Mouse (Mus musculus) hindbrain, embryonic 13.5 days (tissue): Measurements from ENCODE around the gene Syce3. TPM values are rescaled to one million over a fixed set of nuclear protein-coding genes. Genes with fewer than 3 reads are reported as not detected.

ENCODE experiments used
- ATAC-seq: fragments of 200-750 bp; cut with Nextera tagmentation; 2 replicates; pipeline ENCODE4 v1.8.0; 2017; ENCODE audit warnings: moderate TSS enrichment; ENCODE audit not compliant: low FRiP score
- H3K27ac ChIP-seq: fragments of 300-500 bp; sonication (generic); 2 replicates; pipeline ENCODE4 v1.5.1; 2015; ENCODE audit warnings: inconsistent platforms, mild to moderate bottlenecking, moderate library complexity
- H3K27me3 ChIP-seq: fragments of 300-500 bp; sonication (generic); 2 replicates; pipeline ENCODE4 v1.6.1; 2015; ENCODE audit warnings: mild to moderate bottlenecking, inconsistent platforms
- H3K36me3 ChIP-seq: fragments of 300-500 bp; sonication (generic); 2 replicates; pipeline ENCODE4 v1.6.1; 2015; ENCODE audit warnings: mild to moderate bottlenecking, inconsistent platforms
- H3K4me1 ChIP-seq: fragments of 300-500 bp; sonication (generic); replicated peaks from 2 replicates; pipeline ENCODE4 v1.6.1; 2015; ENCODE audit warnings: inconsistent platforms
- H3K4me2 ChIP-seq: fragments of 300-500 bp; sonication (generic); 2 replicates; pipeline ENCODE4 v1.6.1; 2015; ENCODE audit warnings: inconsistent platforms, mild to moderate bottlenecking, moderate library complexity
- H3K4me3 ChIP-seq: fragments of 300-500 bp; sonication (generic); 2 replicates; pipeline ENCODE4 v1.5.1; 2015; ENCODE audit warnings: mild to moderate bottlenecking, inconsistent platforms
- H3K9ac ChIP-seq: fragments of 300-500 bp; sonication (generic); 2 replicates; pipeline ENCODE4 v1.6.1; 2015; ENCODE audit warnings: mild to moderate bottlenecking, inconsistent platforms
- H3K9me3 ChIP-seq: fragments of 300-500 bp; sonication (generic); 2 replicates; pipeline ENCODE4 v1.6.1; 2016; ENCODE audit warnings: inconsistent platforms
- WGBS: fragments of 180-500 bp; shearing (Covaris S2); methylation state at CpG from one replicate; pipeline ENCODE4 v1.1.7; 2015; 5-methylcytosine and 5-hydroxymethylcytosine counted together
- polyA plus RNA-seq: library from polyadenylated mRNA; unstranded; fragments of >200 nt; fragmentation: Nextera tagmentation; extraction: Ambion mirVana; gene quantifications from 2 replicates; pipeline ENCODE4 v1.2.1, GENCODE M21; 2015

Syce3 gene
- not detected in 2 replicates for polyA plus RNA-seq

GRCm38 (mm10) chr15:89410118-89410517 is at the start of gene Syce3:
Gene Syce3, minus strand, starts transcription at chr15:89410503.
- no peaks in the 10 kb centered on the region for H3K36me3 ChIP-seq
- 88% methylated on average over 22 of the region's 24 CpGs for WGBS
- no peaks in the 10 kb centered on the region for H3K27me3 ChIP-seq
- peaks cover 13% of the 10 kb centered on the region for H3K9me3 ChIP-seq
- ATAC-seq = no peak
- H3K27ac ChIP-seq = no peak within 1 kb of the TSS
- no peaks in the 10 kb centered on the region for H3K4me1 ChIP-seq
- H3K4me3 ChIP-seq = no peak within 1 kb of the TSS
- H3K9ac ChIP-seq = no peak within 1 kb of the TSS
- H3K4me2 ChIP-seq = no peak within 1 kb of the TSS

DNA sequence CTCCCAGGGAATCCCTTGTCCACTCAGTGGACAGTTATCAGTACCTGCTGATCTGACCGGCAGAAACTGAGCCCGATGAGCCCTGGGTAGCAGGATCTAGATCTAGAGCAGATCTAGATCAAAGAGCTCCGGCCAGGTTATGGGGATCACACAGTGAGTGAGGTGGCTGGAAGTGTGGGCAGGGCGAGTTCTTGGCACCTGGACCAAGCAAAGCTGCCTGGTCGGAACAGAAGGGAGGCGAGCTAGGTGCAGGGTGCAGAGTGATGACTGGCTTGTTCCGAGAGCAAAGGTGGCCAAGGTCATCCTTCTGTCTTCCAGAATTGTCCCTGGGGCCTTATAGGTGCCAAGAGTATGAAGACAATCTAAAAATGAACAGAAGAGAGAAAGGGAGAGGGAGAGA is 49.5 kb upstream of the Syce3 start:
- WGBS = 93% methylated on average over 7 of the region's 7 CpGs
- no peak for ATAC-seq
- peaks cover 82% of the 10 kb centered on the region for H3K36me3 ChIP-seq

GRCm38 (mm10) chr15:89458942-89459341 is 48.6 kb upstream of the Syce3 start:
- ATAC-seq = no peak
- no peak overlapping the region for H3K4me3 ChIP-seq
- 94% methylated on average over 15 of the region's 15 CpGs for WGBS

More for the DNA sequence above, 49.5 kb upstream of the Syce3 start:
- no peaks in the 10 kb centered on the region for H3K27me3 ChIP-seq
- H3K9me3 ChIP-seq = no peaks in the 10 kb centered on the region
- no peak overlapping the region for H3K9ac ChIP-seq
- peaks cover 37% of the 10 kb centered on the region for H3K4me1 ChIP-seq
- no peak overlapping the region for H3K4me2 ChIP-seq
- no peak overlapping the region for H3K4me3 ChIP-seq
- no peak overlapping the region for H3K27ac ChIP-seq

GRCm38 (mm10) chr15:89455642-89456041 is 45.3 kb upstream of the Syce3 start:
- H3K27me3 ChIP-seq = peaks cover 11% of the 10 kb centered on the region; the same call in 1 of the 2 replicates
- H3K4me2 ChIP-seq = peak overlapping the region; percentile 87
- H3K4me3 ChIP-seq = peak overlapping the region; percentile 72
- no peak for ATAC-seq
- peak overlapping the region; percentile 88 for H3K9ac ChIP-seq
- no peak overlapping the region for H3K27ac ChIP-seq
- H3K9me3 ChIP-seq = no peaks in the 10 kb centered on the region
- WGBS = 74% methylated on average over 6 of the region's 6 CpGs
- H3K4me1 ChIP-seq = peaks cover 43% of the 10 kb centered on the region
- peaks cover 43% of the 10 kb centered on the region for H3K36me3 ChIP-seq

More at GRCm38 (mm10) chr15:89458942-89459341, 48.6 kb upstream of the Syce3 start:
- Histone ChIP-seq H3K9me3 (no peaks in the 10 kb centered on the region), H3K27ac (no peak overlapping the region), H3K4me1 (peaks cover 36% of the 10 kb centered on the region), H3K36me3 (peaks cover 76% of the 10 kb centered on the region), H3K27me3 (no peaks in the 10 kb centered on the region), H3K4me2 (no peak overlapping the region), H3K9ac (no peak overlapping the region)

DNA sequence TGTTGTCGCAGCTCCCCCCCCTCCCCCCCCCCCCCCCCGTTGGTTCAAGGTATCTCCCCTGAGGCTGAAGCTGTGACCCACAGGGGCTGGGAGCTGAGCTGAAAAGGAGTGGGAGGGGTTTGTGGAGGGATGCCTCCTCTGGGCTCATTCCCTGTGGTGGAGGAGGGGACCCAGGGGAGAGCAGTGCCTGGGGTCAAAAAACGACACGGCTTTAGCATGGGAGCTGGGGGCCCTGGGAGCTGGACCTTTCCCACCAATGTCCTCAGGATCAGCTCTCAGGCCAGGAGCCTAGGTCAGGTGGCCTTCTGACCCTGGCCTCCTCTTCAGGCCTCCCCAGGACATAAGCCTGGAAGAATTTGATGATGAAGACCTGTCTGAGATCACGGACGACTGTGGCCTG is 44.6 kb upstream of the Syce3 start:
- Histone ChIP-seq H3K4me1 (peaks cover 43% of the 10 kb centered on the region), H3K4me3 (peak overlapping the region; percentile 72), H3K27ac (peak overlapping the region; percentile 90), H3K4me2 (peak overlapping the region; percentile 87), H3K9me3 (no peaks in the 10 kb centered on the region), H3K36me3 (peaks cover 36% of the 10 kb centered on the region), H3K27me3 (peaks cover 11% of the 10 kb centered on the region; the same call in 1 of the 2 replicates), H3K9ac (peak overlapping the region; percentile 88)
- 16% methylated on average over 4 of the region's 6 CpGs for WGBS
- ATAC-seq = no peak

GRCm38 (mm10) chr15:89453865-89454478 is 43.7 kb upstream of the Syce3 start, which contains the start of gene Mapk8ip2:
Gene Mapk8ip2, plus strand, starts transcription at chr15:89453913.
- H3K4me1 ChIP-seq = peaks cover 43% of the 10 kb centered on the region
- peak; percentile 85 for ATAC-seq
- H3K4me2 ChIP-seq = peak within 1 kb of the TSS; percentile 87
- peak within 1 kb of the TSS; percentile 72 for H3K4me3 ChIP-seq
- H3K36me3 ChIP-seq = peaks cover 28% of the 10 kb centered on the region
- peak within 1 kb of the TSS; percentile 90 for H3K27ac ChIP-seq
- H3K27me3 ChIP-seq = peaks cover 11% of the 10 kb centered on the region; the same call in 1 of the 2 replicates
- WGBS = under 1% methylated on average over 53 of the region's 53 CpGs
- peak within 1 kb of the TSS; percentile 88 for H3K9ac ChIP-seq
- no peaks in the 10 kb centered on the region for H3K9me3 ChIP-seq

DNA sequence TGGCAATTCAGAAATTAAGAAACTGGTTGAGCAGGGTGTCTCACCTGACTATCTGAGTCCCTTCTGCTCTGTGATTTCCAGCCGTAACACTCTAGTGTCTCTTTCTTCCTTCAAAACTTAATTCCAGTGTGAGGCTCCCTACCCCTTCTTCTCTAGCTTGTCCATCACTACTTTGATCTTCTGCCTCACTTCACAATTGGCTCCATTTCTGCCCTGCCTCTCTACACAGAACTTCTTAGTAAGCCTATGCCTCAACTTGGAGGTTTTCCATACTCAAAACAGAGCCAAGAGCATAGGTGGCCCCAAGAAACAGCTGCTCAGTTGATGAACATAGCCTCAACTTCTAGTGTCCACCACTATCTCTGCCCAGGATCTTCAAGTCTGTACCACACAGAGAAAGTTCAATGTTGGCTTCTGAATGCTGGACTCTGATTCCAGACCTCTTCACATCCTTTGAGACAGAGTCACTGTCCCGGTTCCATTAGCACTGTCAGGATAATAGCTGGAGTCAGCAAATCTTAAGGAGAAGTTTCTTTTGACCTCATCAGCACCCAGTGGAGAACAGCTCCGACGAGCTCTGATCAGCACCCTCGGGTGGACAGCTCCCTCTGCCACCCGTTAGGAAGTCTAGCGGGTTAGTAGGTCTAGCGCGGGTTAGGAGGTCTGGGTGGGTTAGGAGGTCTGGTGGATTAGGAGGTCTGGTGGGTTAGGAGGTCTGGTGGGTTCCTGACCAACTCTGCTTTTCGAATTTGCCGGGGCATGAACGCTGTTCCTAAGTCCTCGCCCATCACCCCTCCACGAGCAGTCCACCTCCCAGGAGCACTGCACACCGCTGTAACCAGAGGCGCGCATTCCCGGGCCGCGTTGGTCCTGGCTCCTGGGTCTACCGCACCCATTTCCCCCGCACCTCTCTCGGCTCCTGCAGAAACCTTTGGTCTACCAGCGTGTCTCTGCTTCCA is 42.9 kb upstream of the Syce3 start:
- Histone ChIP-seq H3K4me2 (peak overlapping the region; percentile 87), H3K4me1 (peaks cover 43% of the 10 kb centered on the region), H3K36me3 (peaks cover 20% of the 10 kb centered on the region), H3K27ac (peak overlapping the region; percentile 90), H3K9me3 (no peaks in the 10 kb centered on the region), H3K27me3 (peaks cover 11% of the 10 kb centered on the region; the same call in 1 of the 2 replicates), H3K4me3 (peak overlapping the region; percentile 72), H3K9ac (peak overlapping the region; percentile 88)
- 4% methylated on average over 24 of the region's 24 CpGs for WGBS
- ATAC-seq = peak; percentile 84

GRCm38 (mm10) chr15:89442486-89443070 is 32.3 kb upstream of the Syce3 start:
- H3K4me1 ChIP-seq = no peaks in the 10 kb centered on the region
- no peak overlapping the region for H3K9ac ChIP-seq
- no peak for ATAC-seq
- 43% methylated on average over 8 of the region's 8 CpGs for WGBS
- 0 out of 2 replicates have a peak, but pooled peaks cover 4% of the 10 kb centered on the region for H3K36me3 ChIP-seq
- no peak overlapping the region for H3K27ac ChIP-seq
- no peak overlapping the region for H3K4me2 ChIP-seq
- H3K9me3 ChIP-seq = no peaks in the 10 kb centered on the region
- no peak overlapping the region for H3K4me3 ChIP-seq
- no peaks in the 10 kb centered on the region for H3K27me3 ChIP-seq

- Histone ChIP-seq H3K9me3 (no peaks in the 10 kb centered on the region), H3K27ac (no peak overlapping the region), H3K4me1 (peaks cover 8% of the 10 kb centered on the region; the same call in 1 of the 2 replicates), H3K4me3 (no peak overlapping the region), H3K9ac (no peak overlapping the region), H3K4me2 (no peak overlapping the region), H3K27me3 (no peaks in the 10 kb centered on the region), H3K36me3 (no peaks in the 10 kb centered on the region)
- WGBS = 91% methylated on average over 5 of the region's 5 CpGs
- ATAC-seq = no peak
These were observed 25.6 kb upstream of the Syce3 start for GRCm38 (mm10) chr15:89435878-89436277.

DNA sequence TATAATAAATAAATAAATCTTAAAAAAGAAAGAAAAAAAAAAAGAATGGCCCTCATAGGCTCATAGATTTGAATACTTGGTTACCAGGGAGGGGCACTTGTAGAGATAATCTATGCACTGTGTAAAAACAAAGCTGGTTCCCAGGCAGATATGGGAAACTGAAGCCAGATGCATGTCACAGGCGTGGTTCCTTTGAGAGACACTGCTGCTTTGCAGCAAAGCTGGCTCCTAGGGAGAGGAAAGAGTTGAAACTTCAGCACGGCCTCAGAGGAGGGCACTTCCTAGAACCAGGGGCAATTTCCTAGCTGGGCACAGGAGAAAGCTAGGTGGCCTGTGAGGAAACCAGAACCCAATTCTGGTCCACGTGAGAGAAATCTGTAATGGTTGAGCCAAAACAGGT is 23.8 kb upstream of the Syce3 start:
- H3K27ac ChIP-seq = no peak overlapping the region
- no peak for ATAC-seq
- 68% methylated on average over 3 of the region's 3 CpGs for WGBS
- no peaks in the 10 kb centered on the region for H3K36me3 ChIP-seq
- peaks cover 14% of the 10 kb centered on the region for H3K4me1 ChIP-seq
- no peak overlapping the region for H3K9ac ChIP-seq
- H3K9me3 ChIP-seq = no peaks in the 10 kb centered on the region
- H3K4me3 ChIP-seq = no peak overlapping the region
- H3K27me3 ChIP-seq = no peaks in the 10 kb centered on the region
- H3K4me2 ChIP-seq = no peak overlapping the region

GRCm38 (mm10) chr15:89432946-89433345 is 22.6 kb upstream of the Syce3 start:
- peaks cover 24% of the 10 kb centered on the region for H3K4me1 ChIP-seq
- H3K36me3 ChIP-seq = no peaks in the 10 kb centered on the region
- ATAC-seq = no peak
- no peak overlapping the region for H3K4me2 ChIP-seq
- H3K27me3 ChIP-seq = no peaks in the 10 kb centered on the region
- H3K9ac ChIP-seq = no peak overlapping the region
- H3K9me3 ChIP-seq = no peaks in the 10 kb centered on the region
- no peak overlapping the region for H3K4me3 ChIP-seq
- 74% methylated on average over 4 of the region's 4 CpGs for WGBS
- H3K27ac ChIP-seq = no peak overlapping the region

- H3K9ac ChIP-seq = no peak overlapping the region
- no peak for ATAC-seq
- 91% methylated on average over 6 of the region's 6 CpGs for WGBS
- no peaks in the 10 kb centered on the region for H3K9me3 ChIP-seq
- no peaks in the 10 kb centered on the region for H3K27me3 ChIP-seq
- H3K36me3 ChIP-seq = peaks cover 11% of the 10 kb centered on the region
- H3K4me2 ChIP-seq = no peak overlapping the region
- H3K4me3 ChIP-seq = no peak overlapping the region
- H3K27ac ChIP-seq = no peak overlapping the region
- peaks cover 28% of the 10 kb centered on the region for H3K4me1 ChIP-seq
These were observed 21.5 kb upstream of the Syce3 start for GRCm38 (mm10) chr15:89431806-89432205.
